Mouse (Mus musculus): ENCODE results near the gene Snap29. TPM values are rescaled to one million over a fixed set of nuclear protein-coding genes. Genes with fewer than 3 reads are reported as not detected.

Gene Snap29
- 6.8 and 6.9 TPM in 2 replicates for polyA plus RNA-seq (2021; fragmentation: Nextera tagmentation)
- long read RNA-seq, experiment 1, transcript Snap29-201 (5 exons, 3,447 nt): major isoform, 7 of 12 reads
- long read RNA-seq, experiment 1, partial matches to known transcripts: 3 of 12 reads
- long read RNA-seq, experiment 1, other reads (novel, unspliced or antisense): 2 of 12 reads
- long read RNA-seq, experiment 2, transcript Snap29-201 (5 exons, 3,447 nt): major isoform, 15 of 16 reads
- long read RNA-seq, experiment 2, partial matches to known transcripts: 1 of 16 reads
- long read RNA-seq, experiment 2, other reads (novel, unspliced or antisense): 0 of 16 reads

DNA sequence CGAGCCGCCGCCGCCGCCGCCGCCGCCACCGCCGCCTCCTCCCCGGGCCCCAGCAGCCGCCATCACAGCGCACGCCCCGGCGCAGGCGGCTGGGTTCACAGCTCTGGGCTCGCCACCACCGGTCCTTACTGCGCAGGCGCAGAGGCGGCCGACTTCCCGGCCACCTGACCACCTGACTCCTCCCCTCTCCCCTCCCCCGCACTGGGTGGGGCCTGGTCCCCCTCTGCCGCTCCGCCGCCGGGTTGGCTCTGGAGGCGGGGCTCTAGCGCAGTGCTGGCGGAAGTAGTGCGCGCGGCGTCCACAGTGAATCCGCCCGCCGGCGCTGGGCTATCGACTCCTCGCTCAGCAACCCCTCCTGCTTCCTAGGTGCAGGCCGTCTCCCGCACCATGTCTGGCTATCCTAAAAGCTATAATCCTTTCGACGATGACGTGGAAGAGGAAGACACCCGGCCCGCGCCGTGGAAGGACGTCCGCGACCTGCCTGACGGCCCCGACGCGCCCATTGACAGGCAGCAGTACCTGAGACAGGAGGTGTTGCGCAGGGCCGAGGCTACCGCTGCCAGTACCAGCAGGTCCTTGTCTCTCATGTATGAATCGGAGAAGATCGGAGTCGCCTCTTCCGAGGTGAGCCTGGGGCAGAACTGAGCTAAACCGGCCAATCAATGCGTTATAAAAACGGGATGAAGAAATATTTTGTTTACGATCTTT is at the start of gene Snap29, which contains the start of gene Pi4ka:
TSS of gene Snap29 (plus strand) at position 251 of the 708 bp plus-strand sequence.
TSS of gene Pi4ka (minus strand) at position 579 of the 708 bp plus-strand sequence.

DNA sequence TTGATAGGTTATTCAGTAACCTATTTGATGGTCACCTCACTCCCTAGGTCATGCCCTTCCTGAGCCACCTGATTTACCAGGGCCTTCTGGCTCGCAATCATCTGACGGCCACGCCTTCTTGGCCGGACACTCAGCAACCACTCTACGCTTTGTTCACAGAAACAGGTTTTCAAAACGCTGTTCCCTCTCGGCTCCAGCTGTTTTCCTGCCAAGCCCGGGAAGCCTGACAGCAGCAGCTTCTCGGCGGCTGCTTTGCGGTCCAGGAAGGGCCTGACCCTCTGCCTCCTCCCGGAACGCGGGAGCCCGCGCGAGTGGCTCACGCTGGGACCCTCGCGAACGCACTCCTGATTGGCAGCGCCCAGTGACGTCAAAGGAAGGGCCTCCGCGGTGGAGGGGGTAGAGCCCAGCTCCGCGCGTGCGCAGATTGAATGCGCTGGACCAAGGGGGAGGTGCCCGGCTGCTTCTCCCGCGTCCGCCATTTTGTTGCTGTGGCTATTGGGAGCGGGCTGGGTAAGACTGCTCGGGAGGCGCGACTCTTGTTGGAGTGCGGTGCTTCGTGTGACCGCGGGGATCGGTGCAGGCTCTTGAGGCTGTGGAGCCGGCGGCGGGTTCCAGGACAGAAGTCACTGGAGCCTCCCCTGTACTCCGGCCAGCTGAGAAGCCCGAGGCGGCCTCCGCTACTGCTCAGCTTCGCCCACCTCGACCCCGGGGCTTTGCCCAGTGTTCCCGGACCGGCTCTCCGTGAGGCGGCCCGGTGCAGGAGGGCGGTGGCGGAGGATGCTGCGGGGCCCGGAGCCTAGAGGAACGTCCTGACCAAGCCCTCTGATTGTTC is 46.0 kb downstream of the Snap29 start, which contains the start of gene Crkl:
TSS of gene Crkl (plus strand) at position 447 of the 832 bp plus-strand sequence.

Other genes starting within 250 kb of the Snap29 start
- gene Ube2l3, start 203.3 kb upstream of the Snap29 start, polyA plus RNA-seq (2021; fragmentation: Nextera tagmentation): 112 and 119 TPM in 2 replicates
- 0.44 and 0.63 TPM in 2 replicates for gene Rimbp3, start 197.4 kb upstream of the Snap29 start, polyA plus RNA-seq (2021; fragmentation: Nextera tagmentation)
- 0.30 and 0.44 TPM in 2 replicates for gene Hic2, start 172.4 kb upstream of the Snap29 start, polyA plus RNA-seq (2021; fragmentation: Nextera tagmentation)
- 115 and 119 TPM in 2 replicates for gene Tmem191c, start 129.9 kb upstream of the Snap29 start, polyA plus RNA-seq (2021; fragmentation: Nextera tagmentation)
- gene Serpind1, start 74.6 kb upstream of the Snap29 start, polyA plus RNA-seq (2021; fragmentation: Nextera tagmentation): 2.8 and 4.0 TPM in 2 replicates
- 62.7 and 66.9 TPM in 2 replicates for gene Pi4ka, start 328 bp downstream of the Snap29 start, polyA plus RNA-seq (2021; fragmentation: Nextera tagmentation)
- 25.4 and 26.0 TPM in 2 replicates for gene Crkl, start 46.0 kb downstream of the Snap29 start, polyA plus RNA-seq (2021; fragmentation: Nextera tagmentation)
- 18.6 and 19.3 TPM in 2 replicates for gene Aifm3, start 83.6 kb downstream of the Snap29 start, polyA plus RNA-seq (2021; fragmentation: Nextera tagmentation)
- gene Lztr1, start 102.7 kb downstream of the Snap29 start, polyA plus RNA-seq (2021; fragmentation: Nextera tagmentation): 119 and 121 TPM in 2 replicates
- 57.8 and 60.8 TPM in 2 replicates for gene Thap7, start 125.2 kb downstream of the Snap29 start, polyA plus RNA-seq (2021; fragmentation: Nextera tagmentation)
- 1.7 and 2.3 TPM in 2 replicates for gene Lrrc74b, start 155.3 kb downstream of the Snap29 start, polyA plus RNA-seq (2021; fragmentation: Nextera tagmentation)
- gene P2rx6, start 155.9 kb downstream of the Snap29 start, polyA plus RNA-seq (2021; fragmentation: Nextera tagmentation): 1.3 TPM in 2 replicates
- gene Slc7a4, start 177.2 kb downstream of the Snap29 start, polyA plus RNA-seq (2021; fragmentation: Nextera tagmentation): 102 and 105 TPM in 2 replicates
- 6.6 and 10.5 TPM in 2 replicates for gene Smpd4, start 213.4 kb downstream of the Snap29 start, polyA plus RNA-seq (2021; fragmentation: Nextera tagmentation)
- gene Ccdc74a, start 240.5 kb downstream of the Snap29 start, polyA plus RNA-seq (2021; fragmentation: Nextera tagmentation): 13.7 and 15.2 TPM in 2 replicates